Mouse (Mus musculus): ENCODE measurements around the gene Cenpk. TPM values are rescaled to one million over a fixed set of nuclear protein-coding genes. Genes with fewer than 3 reads are reported as not detected.

Cenpk gene
- total and polyA plus RNA-seq, 2 experiments from 2014 or later = 2.8 to 9.8 TPM

- H3K27me3 ChIP-seq (ENCODE audit: insufficient read depth, low read length) = no peaks in the 10 kb centered on the region
- H3K4me2 ChIP-seq (ENCODE audit: low read depth, low read length, poor library complexity, severe bottlenecking) = no peak overlapping the region
- H3K4me3 ChIP-seq (ENCODE audit: low read depth, low read length) = no peak overlapping the region
- peak; percentile 66 for TF ChIP-seq CTCF (IDR thresholded peaks at IDR 0.05)
- no peak for ATAC-seq (ENCODE audit: low FRiP score)
- no peaks in the 10 kb centered on the region for H3K9me3 ChIP-seq (ENCODE audit: low read length)
- WGBS = 44% methylated on average over 1 of the region's 1 CpGs
- no peak for DNase-seq (ENCODE audit: low spot score)
- H3K4me1 ChIP-seq (ENCODE audit: insufficient read depth, low read length) = no peaks in the 10 kb centered on the region
- peaks cover 6% of the 10 kb centered on the region; the same call in 1 of the 2 replicates for H3K36me3 ChIP-seq (ENCODE audit: insufficient read depth, low read length)
- no peak overlapping the region for H3K9ac ChIP-seq (replicated peaks; ENCODE audit: low read length, poor library complexity, severe bottlenecking)
- no peak overlapping the region for H3K27ac ChIP-seq (ENCODE audit: low read depth, low read length)
Measured at GRCm38 (mm10) chr13:104204313-104204712, 24.1 kb upstream of the Cenpk start.

GRCm38 (mm10) chr13:104227478-104227877 is 933 bp upstream of the Cenpk start:
- DNase-seq (ENCODE audit: low spot score) (no peak), ATAC-seq (ENCODE audit: low FRiP score) (no peak)
- H3K27me3 ChIP-seq (ENCODE audit: insufficient read depth, low read length) = no peaks in the 10 kb centered on the region
- no peaks in the 10 kb centered on the region for H3K9me3 ChIP-seq (ENCODE audit: low read length)
- peak overlapping the region; percentile 71 for H3K4me2 ChIP-seq (ENCODE audit: low read depth, low read length, poor library complexity, severe bottlenecking)
- TF ChIP-seq CTCF (IDR thresholded peaks at IDR 0.05) = no peak
- H3K36me3 ChIP-seq (ENCODE audit: insufficient read depth, low read length) = 0 out of 2 replicates have a peak, but pooled peaks cover 3% of the 10 kb centered on the region
- H3K4me3 ChIP-seq (ENCODE audit: low read depth, low read length) = peak overlapping the region; percentile 69
- H3K4me1 ChIP-seq (ENCODE audit: insufficient read depth, low read length) = peaks cover 3% of the 10 kb centered on the region; the same call in 1 of the 2 replicates
- H3K9ac ChIP-seq (replicated peaks; ENCODE audit: low read length, poor library complexity, severe bottlenecking) = no peak overlapping the region
- no peak overlapping the region for H3K27ac ChIP-seq (ENCODE audit: low read depth, low read length)
- 69% methylated on average over 3 of the region's 3 CpGs for WGBS

GRCm38 (mm10) chr13:104229181-104229580 is 770 bp downstream of the Cenpk start:
- H3K4me3 ChIP-seq (ENCODE audit: low read depth, low read length) = peak overlapping the region; percentile 69
- no peaks in the 10 kb centered on the region for H3K27me3 ChIP-seq (ENCODE audit: insufficient read depth, low read length)
- H3K4me1 ChIP-seq (ENCODE audit: insufficient read depth, low read length) = peaks cover 3% of the 10 kb centered on the region; the same call in 1 of the 2 replicates
- DNase-seq (ENCODE audit: low spot score) (no peak), ATAC-seq (ENCODE audit: low FRiP score) (peak; percentile 41; the same call in 1 of the 2 replicates)
- peak overlapping the region; percentile 57 for H3K9ac ChIP-seq (replicated peaks; ENCODE audit: low read length, poor library complexity, severe bottlenecking)
- 0 out of 2 replicates have a peak, but pooled peaks cover 3% of the 10 kb centered on the region for H3K36me3 ChIP-seq (ENCODE audit: insufficient read depth, low read length)
- H3K27ac ChIP-seq (ENCODE audit: low read depth, low read length) = no peak overlapping the region
- 5% methylated on average over 15 of the region's 15 CpGs for WGBS
- H3K9me3 ChIP-seq (ENCODE audit: low read length) = no peaks in the 10 kb centered on the region
- TF ChIP-seq CTCF (IDR thresholded peaks at IDR 0.05) = no peak
- H3K4me2 ChIP-seq (ENCODE audit: low read depth, low read length, poor library complexity, severe bottlenecking) = peak overlapping the region; percentile 64

- Histone ChIP-seq H3K36me3 (ENCODE audit: insufficient read depth, low read length) (no peaks in the 10 kb centered on the region), H3K4me1 (ENCODE audit: insufficient read depth, low read length) (no peaks in the 10 kb centered on the region), H3K4me3 (ENCODE audit: low read depth, low read length) (no peak overlapping the region), H3K9ac (replicated peaks; ENCODE audit: low read length, poor library complexity, severe bottlenecking) (no peak overlapping the region), H3K9me3 (ENCODE audit: low read length) (no peaks in the 10 kb centered on the region), H3K4me2 (ENCODE audit: low read depth, low read length, poor library complexity, severe bottlenecking) (no peak overlapping the region), H3K27me3 (ENCODE audit: insufficient read depth, low read length) (no peaks in the 10 kb centered on the region), H3K27ac (ENCODE audit: low read depth, low read length) (no peak overlapping the region)
- no peak for TF ChIP-seq CTCF (IDR thresholded peaks at IDR 0.05)
- DNase-seq (ENCODE audit: low spot score) (no peak), ATAC-seq (ENCODE audit: low FRiP score) (no peak)
- 91% methylated on average over 3 of the region's 3 CpGs for WGBS
Measured at GRCm38 (mm10) chr13:104258997-104259396, 30.6 kb downstream of the Cenpk start.

- peak; percentile 76 for TF ChIP-seq CTCF (IDR thresholded peaks at IDR 0.05)
Measured at GRCm38 (mm10) chr13:104285031-104285431, 56.6 kb downstream of the Cenpk start.

GRCm38 (mm10) chr13:104285737-104286311 is 57.4 kb downstream of the Cenpk start:
- Histone ChIP-seq H3K4me1 (ENCODE audit: insufficient read depth, low read length) (no peaks in the 10 kb centered on the region), H3K27me3 (ENCODE audit: insufficient read depth, low read length) (no peaks in the 10 kb centered on the region), H3K4me3 (ENCODE audit: low read depth, low read length) (peak overlapping the region; percentile 38), H3K4me2 (ENCODE audit: low read depth, low read length, poor library complexity, severe bottlenecking) (peak overlapping the region; percentile 55), H3K9ac (replicated peaks; ENCODE audit: low read length, poor library complexity, severe bottlenecking) (peak overlapping the region; percentile 25; the same call in 1 of the 2 replicates), H3K9me3 (ENCODE audit: low read length) (no peaks in the 10 kb centered on the region), H3K27ac (ENCODE audit: low read depth, low read length) (peak overlapping the region; percentile 26; the same call in 1 of the 2 replicates), H3K36me3 (ENCODE audit: insufficient read depth, low read length) (no peaks in the 10 kb centered on the region)
- DNase-seq (ENCODE audit: low spot score) = peak; percentile 40
- TF ChIP-seq CTCF (IDR thresholded peaks at IDR 0.05) = no peak
- ATAC-seq (ENCODE audit: low FRiP score) = no peak
- 1% methylated on average over 10 of the region's 10 CpGs for WGBS

More at GRCm38 (mm10) chr13:104285031-104285431, 56.6 kb downstream of the Cenpk start:
- Histone ChIP-seq H3K9ac (replicated peaks; ENCODE audit: low read length, poor library complexity, severe bottlenecking) (0 out of 2 replicates have a peak overlapping the region, but pooled peaks have one; percentile 8), H3K4me1 (ENCODE audit: insufficient read depth, low read length) (no peaks in the 10 kb centered on the region), H3K27ac (ENCODE audit: low read depth, low read length) (no peak overlapping the region), H3K4me3 (ENCODE audit: low read depth, low read length) (no peak overlapping the region), H3K27me3 (ENCODE audit: insufficient read depth, low read length) (no peaks in the 10 kb centered on the region), H3K4me2 (ENCODE audit: low read depth, low read length, poor library complexity, severe bottlenecking) (peak overlapping the region; percentile 55), H3K9me3 (ENCODE audit: low read length) (no peaks in the 10 kb centered on the region), H3K36me3 (ENCODE audit: insufficient read depth, low read length) (no peaks in the 10 kb centered on the region)
- no peak for ATAC-seq (ENCODE audit: low FRiP score)
- DNase-seq (ENCODE audit: low spot score) = peak; percentile 83
- WGBS = 3% methylated on average over 2 of the region's 2 CpGs
